Mouse (Mus musculus) brain, embryonic 14.5 days (tissue): ENCODE data around the gene Icam5. TPM values are rescaled to one million over a fixed set of nuclear protein-coding genes. Genes with fewer than 3 reads are reported as not detected.
"Not testable (repeated sequence)": the region's sequence is repeated elsewhere in the genome, so short reads cannot be mapped to it uniquely, and the experiment has no call there.

Experiments used
- DNase-seq: peaks from one replicate; pipeline ENCODE4 v3.0.0-alpha.2; 2011; ENCODE audit warnings: low read depth
- CTCF ChIP-seq: fragments of 200-500 bp; IDR thresholded peaks from 2 replicates; pipeline ENCODE4 v1.5.1; 2012; ENCODE audit warnings: inconsistent platforms, mild to moderate bottlenecking, moderate library complexity, borderline replicate concordance; ENCODE audit not compliant: insufficient read depth, insufficient read length; ENCODE audit errors: extremely low read depth
- POLR2A ChIP-seq: fragments of 200-500 bp; IDR thresholded peaks from 2 replicates; pipeline ENCODE4 v1.6.1; 2012; ENCODE audit warnings: mild to moderate bottlenecking, inconsistent platforms, borderline replicate concordance; ENCODE audit not compliant: poor library complexity, insufficient read depth, insufficient read length, severe bottlenecking; ENCODE audit errors: extremely low read depth
- polyA plus RNA-seq: library from polyadenylated mRNA; depleted of rRNA; stranded (reverse); fragments of >200 nt; gene quantifications from 2 replicates; pipeline ENCODE4 v1.2.3, GENCODE M21; 2012

The Icam5 gene
- polyA plus RNA-seq, 1 experiment: 1.0 TPM

DNA sequence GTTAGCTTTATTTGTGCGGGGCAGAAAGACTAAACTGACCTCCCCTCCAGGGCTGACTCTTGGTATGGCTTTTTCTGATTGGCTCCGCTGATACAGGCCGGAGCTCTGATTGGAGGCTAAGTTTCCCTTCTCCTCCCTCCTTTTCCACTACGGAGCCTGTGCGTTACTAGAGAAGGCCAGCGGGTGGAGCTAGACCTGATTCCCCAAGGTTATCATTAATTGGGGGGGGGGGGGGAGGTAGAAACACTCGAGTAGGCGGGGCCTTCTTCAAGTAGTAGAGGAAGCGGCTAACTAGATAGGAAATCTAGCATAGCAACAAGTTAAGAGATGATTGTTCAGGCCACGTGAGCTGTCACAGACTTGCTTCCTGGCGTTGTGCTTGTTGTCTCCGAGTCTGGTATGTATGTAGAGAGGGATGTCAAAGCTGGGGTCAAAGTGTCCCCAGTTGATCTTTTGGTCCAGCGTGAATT, 1.1 kb upstream of the Icam5 start:
- peak; percentile 59; the same call in 1 of the 2 replicates for TF ChIP-seq CTCF
- no peak for TF ChIP-seq POLR2A
- DNase-seq: peak; percentile 89

DNA sequence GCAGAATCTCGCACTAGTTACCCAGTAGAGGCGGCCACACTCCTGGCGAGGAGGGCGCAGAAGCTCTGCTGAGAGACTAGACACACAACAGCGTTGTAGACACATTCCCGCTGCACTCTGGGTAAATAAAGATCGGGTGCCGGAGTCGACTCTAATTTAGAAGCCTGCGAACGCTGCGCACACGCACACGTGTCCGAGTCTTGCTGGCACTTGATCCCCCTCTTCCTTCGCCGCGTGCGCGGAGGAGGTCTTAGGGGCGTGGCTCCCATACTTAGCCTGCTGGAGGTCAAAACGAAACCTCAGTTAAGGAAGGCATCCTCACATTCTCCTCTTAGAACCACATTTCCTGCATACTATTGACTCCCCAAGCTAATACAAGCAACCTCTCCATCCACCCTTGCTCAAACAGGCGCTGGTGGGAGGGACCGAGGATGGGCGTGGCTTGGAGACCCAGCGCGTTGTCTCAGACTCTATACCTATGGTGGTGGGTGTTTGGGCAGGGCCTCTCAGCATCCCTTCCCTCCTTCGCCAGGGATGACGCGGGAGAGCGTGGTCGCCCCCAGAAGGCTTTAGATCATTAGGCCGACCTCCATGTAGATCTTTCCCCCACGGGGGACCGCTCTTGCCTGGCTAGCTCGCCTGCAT, 500 bp upstream of the Icam5 start:
- TF ChIP-seq POLR2A (no peak), CTCF (no peak)
- peak; percentile 71 for DNase-seq

DNA sequence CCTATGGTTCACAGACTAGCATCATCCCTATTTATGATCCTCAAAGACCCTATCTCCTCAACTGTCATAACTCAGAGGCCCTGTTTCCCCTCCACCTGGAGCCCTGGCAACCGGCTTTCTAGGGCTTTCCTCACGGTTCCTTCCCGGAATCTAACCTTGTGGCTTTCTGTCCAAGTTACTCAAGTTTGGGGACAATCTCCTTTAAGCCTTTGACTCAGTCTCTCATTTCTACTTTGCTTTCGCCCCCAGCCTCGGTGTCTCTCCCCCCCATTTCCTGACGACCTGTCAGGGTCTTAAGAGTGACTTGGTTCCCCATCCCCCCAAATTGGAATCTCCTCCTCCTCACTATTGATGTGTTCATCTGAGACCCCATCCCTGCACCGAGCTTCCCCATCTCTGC, 618 bp downstream of the Icam5 start:
- DNase-seq: no peak
- TF ChIP-seq POLR2A (no peak), CTCF (no peak)

DNA sequence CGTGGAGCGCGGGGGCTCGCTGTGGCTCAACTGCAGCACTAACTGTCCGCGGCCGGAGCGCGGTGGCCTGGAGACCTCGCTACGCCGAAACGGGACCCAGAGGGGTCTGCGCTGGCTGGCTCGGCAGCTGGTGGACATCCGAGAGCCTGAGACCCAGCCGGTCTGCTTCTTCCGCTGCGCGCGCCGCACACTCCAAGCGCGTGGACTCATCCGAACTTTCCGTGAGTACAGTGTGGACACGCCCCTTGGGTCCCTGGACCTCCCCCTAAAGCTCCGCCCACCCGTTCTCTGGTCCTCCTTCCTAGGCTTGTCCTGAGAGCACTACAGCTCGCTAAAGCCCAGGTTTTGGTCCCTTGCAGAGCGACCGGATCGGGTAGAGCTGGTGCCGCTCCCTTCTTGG, 1.3 kb downstream of the Icam5 start:
- no peak for TF ChIP-seq CTCF
- TF ChIP-seq POLR2A: no peak

DNA sequence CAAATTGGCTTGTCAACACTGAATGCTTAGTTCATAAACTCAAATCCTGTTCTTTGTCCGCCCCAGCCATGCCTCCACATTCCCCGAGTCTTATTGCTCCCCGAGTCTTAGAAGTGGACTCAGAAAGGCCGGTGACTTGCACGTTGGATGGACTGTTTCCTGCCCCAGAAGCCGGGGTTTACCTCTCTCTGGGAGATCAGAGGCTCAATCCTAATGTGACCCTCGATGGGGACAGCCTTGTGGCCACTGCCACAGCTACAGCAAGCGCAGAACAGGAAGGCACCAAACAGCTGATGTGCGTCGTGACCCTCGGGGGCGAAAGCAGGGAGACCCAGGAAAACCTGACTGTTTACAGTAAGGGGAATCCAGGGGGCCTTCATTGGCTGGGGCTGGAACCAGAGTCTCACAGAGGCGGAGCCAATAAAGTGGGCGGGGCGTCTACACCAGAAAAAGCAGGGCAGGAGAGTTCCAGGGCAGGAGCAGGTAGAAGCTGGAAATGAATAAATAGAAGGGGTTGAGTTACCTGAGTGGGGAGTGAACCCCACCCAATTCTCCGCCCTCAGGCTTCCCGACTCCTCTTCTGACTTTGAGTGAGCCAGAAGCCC, 2.7 kb downstream of the Icam5 start:
- DNase-seq: no peak
- no peak for TF ChIP-seq CTCF
- TF ChIP-seq POLR2A: no peak

More for the DNA sequence above, 1.3 kb downstream of the Icam5 start:
- peak; percentile 65 for DNase-seq

DNA sequence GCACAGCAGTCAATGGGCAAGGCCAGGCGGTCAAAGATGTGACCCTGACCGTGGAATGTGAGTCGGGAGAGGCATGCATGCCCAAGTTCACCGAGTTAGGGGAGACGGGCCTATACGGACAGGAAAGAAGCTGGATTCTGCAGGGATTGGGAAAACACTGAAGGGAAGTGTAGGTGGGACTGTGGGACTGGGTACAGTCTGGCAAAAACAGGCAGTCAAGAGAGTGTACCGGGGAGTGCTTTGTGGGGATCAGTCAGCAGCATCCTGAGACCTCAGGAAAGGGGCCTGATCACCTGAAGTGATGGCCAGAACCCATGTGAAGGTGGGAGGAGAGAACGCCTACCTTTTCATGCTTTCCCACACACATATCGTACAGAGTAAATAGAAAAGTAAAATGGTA, 3.7 kb downstream of the Icam5 start:
- no peak for DNase-seq
- no peak for TF ChIP-seq CTCF
- no peak for TF ChIP-seq POLR2A

DNA sequence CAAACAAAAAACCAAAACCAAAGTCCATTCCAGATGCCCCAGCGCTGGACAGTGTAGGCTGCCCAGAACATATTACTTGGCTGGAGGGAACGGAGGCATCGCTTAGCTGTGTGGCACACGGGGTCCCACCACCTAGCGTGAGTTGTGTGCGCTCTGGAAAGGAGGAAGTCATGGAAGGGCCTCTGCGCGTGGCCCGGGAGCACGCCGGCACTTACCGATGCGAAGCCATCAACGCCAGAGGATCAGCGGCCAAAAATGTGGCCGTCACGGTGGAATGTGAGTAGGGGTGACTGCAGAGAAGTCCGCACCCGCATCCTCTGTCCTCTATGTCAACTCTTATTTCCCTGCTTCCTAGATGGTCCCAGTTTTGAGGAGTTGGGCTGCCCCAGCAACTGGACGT, 4.3 kb downstream of the Icam5 start:
- TF ChIP-seq POLR2A (no peak), CTCF (no peak)
- no peak for DNase-seq

DNA sequence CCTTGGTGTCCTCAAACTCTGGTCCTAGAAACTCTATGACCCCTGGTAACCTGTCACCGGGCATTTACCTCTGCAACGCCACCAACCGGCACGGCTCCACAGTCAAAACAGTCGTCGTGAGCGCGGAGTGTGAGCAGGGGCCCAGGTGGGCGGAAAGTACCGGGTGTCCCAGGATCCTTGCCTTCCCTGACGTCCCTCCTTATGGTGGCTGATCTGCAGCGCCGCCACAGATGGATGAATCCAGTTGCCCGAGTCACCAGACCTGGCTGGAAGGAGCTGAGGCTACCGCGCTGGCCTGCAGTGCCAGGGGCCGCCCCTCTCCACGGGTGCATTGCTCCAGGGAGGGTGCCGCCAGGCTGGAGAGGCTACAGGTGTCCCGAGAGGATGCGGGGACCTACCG, 4.8 kb downstream of the Icam5 start:
- no peak for DNase-seq
- TF ChIP-seq CTCF (no peak), POLR2A (no peak)

DNA sequence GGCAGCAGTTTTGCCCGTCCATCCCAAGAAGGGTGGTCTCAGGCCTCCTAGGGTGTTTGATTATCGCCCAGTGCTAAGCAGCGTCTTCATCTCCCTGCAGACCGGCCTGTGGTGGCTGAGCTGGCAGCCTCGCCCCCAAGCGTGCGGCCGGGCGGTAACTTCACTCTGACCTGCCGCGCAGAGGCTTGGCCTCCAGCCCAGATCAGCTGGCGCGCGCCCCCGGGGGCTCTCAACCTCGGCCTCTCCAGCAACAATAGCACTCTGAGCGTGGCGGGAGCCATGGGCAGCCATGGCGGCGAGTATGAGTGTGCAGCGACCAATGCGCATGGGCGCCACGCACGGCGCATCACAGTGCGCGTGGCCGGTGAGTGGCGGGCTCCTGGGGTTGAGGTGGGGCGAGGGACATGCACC, 5.6 kb downstream of the Icam5 start:
- TF ChIP-seq CTCF: no peak
- peak; percentile 50; the same call in 1 of the 2 replicates for TF ChIP-seq POLR2A
- DNase-seq: peak; percentile 59

DNA sequence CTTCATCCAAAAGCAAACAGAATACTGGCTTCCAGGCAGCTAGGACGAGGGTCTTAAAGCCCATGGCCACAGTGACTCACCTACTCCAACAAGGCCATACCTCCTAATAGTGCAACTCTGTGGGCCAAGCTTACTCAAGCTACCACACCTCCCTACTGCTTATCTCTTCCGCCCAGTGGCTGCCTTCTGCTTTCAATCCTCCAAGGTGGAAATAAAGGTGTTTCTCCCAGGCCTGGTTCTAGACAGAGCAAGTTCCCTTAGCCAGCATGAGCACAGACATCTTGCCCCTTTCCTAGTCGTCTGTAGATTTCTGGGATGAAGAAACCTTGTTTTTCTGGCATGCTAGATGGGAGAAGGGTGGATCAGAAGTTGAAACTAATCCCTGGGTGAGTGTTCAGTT, 7.9 kb downstream of the Icam5 start:
- TF ChIP-seq POLR2A (no peak), CTCF (no peak)
- DNase-seq: no peak

DNA sequence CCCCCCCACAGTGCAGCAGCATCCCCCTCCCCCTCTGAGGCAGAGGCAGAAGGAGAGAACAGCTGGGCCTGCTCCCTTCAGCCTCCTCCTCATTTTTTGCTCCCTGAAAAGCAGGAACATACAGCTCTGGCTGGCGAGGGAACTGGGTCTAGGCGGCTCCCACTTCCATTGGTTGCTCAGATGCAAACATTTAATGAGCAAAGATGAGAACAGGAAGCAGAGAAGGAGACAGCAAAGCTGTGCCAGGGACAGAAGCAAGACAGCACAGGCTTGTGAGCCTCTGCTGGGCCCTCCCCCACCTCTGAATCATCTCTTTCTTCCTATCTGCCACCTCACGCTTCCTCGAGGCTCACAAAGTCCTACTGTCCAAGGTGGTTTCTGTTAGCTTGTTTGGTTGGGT, 9.4 kb downstream of the Icam5 start:
- TF ChIP-seq CTCF: no peak
- no peak for TF ChIP-seq POLR2A
- DNase-seq: no peak

DNA sequence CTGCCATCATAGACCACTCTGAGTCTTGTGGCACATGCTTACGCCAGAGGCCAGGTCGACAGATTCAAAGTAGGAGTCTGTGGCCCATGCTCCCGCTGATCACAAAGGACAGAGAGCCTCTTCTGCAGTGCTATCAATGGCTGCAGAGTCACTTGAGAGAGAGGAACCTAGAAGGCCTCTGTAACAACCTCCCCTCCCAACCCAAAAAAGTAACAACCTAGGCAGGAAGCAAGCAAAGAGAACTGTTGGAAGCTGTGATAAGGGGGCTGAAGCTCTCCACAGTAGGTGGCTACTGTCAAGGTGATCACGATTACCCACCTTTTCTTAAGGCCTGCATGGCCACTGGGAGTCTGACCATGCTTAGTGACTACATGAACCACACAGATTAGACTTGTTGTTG, 11.7 kb downstream of the Icam5 start:
- no peak for DNase-seq
- TF ChIP-seq CTCF: no peak
- TF ChIP-seq POLR2A: no peak

DNA sequence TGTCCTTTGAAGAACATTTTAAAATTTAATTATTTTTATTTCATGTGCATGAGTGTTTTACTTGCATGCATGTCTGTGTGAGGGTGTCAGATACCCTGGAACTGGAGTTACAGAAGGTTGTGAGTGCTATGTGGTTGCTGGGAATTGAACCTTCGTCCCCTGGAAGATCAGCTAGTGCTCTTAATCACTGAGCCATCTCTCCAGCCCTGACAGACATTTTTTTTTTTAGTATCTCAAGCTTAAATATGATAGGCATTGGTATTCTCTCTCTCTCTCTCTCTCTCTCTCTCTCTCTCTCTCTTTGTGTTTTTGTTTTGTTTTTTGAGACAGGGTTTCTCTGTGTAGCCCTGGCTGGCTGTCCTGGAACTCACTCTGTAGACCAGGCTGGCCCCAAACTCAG, 12.9 kb downstream of the Icam5 start:
- not testable (repeated sequence) for DNase-seq
